Mouse (Mus musculus): ENCODE data around the gene Amotl2.
"Not testable (repeated sequence)": the region's sequence is repeated elsewhere in the genome, so short reads cannot be mapped to it uniquely, and the experiment has no call there.

The Amotl2 gene

DNA sequence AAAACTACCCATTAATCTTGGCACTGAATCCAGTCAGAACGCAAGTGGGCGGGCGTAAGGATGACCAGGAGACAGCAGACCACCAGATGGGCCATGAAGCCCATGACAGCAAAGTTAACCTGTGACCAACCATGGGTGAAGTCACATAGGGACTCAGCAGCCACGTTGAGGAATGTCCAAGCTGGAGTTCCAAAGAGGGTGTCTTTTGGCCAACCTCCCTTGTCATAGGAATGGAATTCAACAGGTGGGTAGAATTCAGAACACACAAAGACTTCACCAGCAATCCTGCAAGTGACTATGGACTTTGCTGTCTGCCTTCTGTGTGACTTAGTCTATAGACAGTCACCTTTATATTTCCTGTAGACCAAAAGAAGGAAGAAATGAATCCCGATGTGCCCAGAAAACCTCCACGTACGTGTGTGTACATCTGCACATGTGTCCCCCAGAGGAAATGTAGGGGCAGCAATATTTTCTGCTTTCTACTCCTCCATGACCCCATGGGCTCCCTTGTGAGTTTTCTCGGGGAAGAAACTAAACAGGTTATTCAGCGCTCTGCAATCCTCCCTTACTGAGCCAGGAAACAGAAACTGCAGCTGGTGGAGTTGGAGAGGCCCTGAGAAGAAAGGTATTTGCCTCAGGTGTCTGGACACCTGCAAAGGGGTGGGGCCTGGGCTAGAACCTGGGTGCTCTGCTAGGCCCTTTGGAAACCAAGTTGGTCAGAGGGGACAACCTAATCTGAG, 17.7 kb downstream of the Amotl2 start:
- DNase-seq (ENCODE audit: low read depth, low spot score) = no peak

GRCm38 (mm10) chr9:102734739-102735075, 18.2 kb downstream of the Amotl2 start:
- DNase-seq (ENCODE audit: low read depth, low spot score) = no peak

DNA sequence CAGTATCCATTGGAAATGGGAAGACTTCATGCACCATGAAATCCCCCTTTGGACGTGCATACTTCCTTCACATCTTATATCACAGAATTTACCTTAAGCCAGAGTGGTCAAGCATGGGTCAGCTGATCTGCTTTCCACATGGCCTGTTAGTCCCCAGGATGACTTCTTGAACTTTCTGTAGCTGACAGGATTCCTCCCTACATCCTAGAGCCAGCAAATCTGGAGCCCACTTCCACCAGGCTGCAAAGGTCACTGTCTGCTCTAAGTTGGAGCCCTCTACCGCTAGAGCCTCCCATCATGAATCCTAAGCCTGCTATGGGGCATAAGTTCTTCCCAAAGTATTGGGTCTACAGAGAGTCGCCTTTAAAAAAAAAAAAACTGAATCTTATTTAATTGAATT, 18.8 kb downstream of the Amotl2 start:
- no peak for DNase-seq (ENCODE audit: low read depth, low spot score)

GRCm38 (mm10) chr9:102735996-102736395, 19.5 kb downstream of the Amotl2 start:
- no peak for DNase-seq (ENCODE audit: low read depth, low spot score)

DNA sequence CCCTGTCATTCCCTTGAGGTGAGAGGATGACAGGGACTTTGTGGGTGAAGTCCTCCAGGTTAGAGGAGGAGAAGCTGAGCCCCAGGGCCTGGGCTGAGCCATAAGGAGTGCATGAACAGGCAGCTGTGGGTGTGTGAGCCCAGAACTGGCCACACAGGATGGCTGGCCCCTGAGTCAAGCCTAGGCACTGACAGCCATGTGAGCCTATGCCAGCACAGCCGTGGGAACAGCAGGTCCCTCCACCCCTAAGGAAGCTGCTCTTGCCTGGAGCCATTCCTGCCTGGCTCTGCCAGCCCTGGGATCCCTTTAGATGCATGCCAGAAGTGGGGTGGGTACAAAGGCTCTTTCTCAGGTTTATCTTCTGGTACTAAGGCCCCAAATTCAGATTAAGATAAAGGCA, 20.9 kb downstream of the Amotl2 start:
- no peak for DNase-seq (ENCODE audit: low read depth, low spot score)

GRCm38 (mm10) chr9:102746753-102747152, 30.3 kb downstream of the Amotl2 start:
- DNase-seq (ENCODE audit: low read depth, low spot score) = no peak

DNA sequence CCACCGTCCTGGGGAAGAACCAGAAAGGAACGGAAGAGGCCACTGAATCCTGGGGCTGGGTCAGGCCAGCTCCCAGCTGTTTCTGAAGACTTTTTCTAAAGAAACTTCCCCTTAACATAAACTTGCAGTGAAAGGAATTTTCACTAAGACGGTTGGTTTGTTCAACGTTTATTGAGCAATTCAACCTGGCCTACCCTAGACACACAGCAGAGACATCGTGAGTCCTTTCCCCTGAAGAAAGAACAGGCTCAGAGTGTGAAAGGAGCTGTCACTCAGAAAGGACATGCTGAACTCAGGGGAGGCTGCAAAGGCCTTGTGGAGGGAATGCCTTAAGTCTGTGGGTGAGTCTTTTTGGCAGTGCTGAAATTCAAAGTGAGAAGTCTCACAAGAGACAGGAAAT, 31.4 kb downstream of the Amotl2 start:
- DNase-seq (ENCODE audit: low read depth, low spot score) = no peak

DNA sequence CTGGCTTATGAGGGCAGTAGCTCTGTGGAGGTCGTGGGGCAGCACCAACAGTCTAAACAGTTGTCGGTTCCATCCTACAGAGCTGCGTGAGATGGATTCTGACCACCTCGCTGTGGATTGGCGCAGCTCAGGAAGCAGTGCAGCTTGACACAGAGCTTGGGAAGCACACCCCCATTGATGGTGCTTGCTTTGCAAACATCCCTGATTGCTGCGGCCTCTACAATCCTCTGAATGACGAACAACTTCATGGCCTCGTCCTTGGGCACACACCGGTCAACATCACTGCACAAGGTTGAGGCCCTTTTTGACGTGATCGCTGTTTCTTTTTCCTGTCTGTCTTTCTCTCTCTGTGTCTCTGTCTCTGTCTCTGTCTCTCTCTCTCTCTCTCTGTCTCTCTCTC, 32.7 kb downstream of the Amotl2 start:
- DNase-seq (ENCODE audit: low read depth, low spot score) = no peak

DNA sequence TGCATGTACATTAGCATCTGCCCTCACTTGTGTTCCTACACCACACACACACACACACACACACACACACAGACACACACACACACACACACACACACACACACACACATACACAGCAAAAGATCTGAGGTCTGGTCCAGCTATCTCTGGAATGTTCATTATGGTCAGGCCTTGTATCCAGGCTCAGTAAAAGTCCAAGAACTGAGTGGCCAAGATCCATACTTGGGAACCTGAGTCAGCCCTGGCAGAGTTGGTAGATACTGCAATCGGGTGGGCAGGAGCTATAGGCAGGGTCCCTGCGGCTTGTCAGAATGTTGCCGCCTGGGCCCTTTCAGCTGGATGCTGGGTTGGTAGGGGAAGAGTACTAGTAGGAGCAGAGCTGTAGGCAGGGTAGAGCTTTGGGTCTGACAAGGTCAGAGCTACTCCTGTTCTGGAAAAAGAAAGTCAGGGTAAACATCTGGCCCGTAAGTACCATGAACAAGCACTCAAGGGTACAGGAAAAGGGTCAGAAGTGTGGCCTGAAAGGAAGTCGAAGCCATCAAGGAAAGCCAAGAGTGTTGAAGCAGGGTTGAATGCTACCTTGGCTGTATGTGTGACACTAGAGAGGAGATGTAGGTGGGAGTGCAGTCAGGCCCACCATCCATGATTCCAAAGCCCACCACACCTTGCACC, 35.3 kb downstream of the Amotl2 start:
- no peak for DNase-seq (ENCODE audit: low read depth, low spot score)

GRCm38 (mm10) chr9:102753299-102753698, 36.8 kb downstream of the Amotl2 start:
- DNase-seq (ENCODE audit: low read depth, low spot score) = no peak

GRCm38 (mm10) chr9:102755161-102755560, 38.7 kb downstream of the Amotl2 start:
- no peak for DNase-seq (ENCODE audit: low read depth, low spot score)

GRCm38 (mm10) chr9:102755591-102756270, 39.3 kb downstream of the Amotl2 start:
- no peak for DNase-seq (ENCODE audit: low read depth, low spot score)

GRCm38 (mm10) chr9:102756352-102756751, 39.9 kb downstream of the Amotl2 start:
- no peak for DNase-seq (ENCODE audit: low read depth, low spot score)

- no peak for DNase-seq (ENCODE audit: low read depth, low spot score)
Observed at GRCm38 (mm10) chr9:102758851-102759250, 42.4 kb downstream of the Amotl2 start.

GRCm38 (mm10) chr9:102759581-102760001, 43.1 kb downstream of the Amotl2 start:
- DNase-seq (ENCODE audit: low read depth, low spot score) = no peak

DNA sequence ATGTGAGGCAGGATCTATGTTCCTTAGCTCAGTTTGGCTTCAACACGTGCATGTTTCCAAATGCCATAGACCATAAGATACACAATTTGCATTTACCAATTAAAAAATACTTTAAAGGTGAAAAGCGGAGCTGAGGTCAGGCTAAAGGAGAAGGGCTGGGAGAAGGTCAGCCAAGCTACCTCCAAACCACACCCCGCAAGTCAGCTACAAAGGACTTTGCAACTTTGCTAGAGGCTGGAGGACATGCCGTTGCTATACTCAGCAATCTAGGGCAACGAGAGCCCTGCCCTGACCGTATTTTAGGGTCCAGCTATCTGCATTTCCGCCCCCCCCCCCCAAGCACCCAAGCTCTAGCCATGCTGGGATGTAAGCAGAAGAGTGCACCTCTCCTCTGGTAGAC, 45.1 kb downstream of the Amotl2 start:
- DNase-seq (ENCODE audit: low read depth, low spot score) = no peak

DNA sequence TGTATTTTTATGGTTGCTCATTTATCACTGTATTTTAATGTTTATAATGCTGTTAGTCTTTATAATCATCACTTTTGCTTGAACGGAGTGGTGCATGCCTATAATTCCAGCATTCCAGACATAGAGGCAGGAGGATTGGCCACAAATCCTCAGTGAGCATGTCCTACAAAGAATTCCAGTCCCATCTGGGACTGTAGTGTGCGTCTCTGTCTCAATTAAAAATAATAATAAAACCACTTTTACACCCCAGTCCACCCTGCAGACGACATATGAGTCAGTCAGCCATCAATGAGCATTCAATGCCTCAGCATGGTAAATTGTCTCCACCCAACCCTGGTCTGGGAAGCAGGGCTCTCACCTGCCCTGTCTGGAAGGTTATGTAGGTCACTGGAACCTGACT, 46.4 kb downstream of the Amotl2 start:
- no peak for DNase-seq (ENCODE audit: low read depth, low spot score)

DNA sequence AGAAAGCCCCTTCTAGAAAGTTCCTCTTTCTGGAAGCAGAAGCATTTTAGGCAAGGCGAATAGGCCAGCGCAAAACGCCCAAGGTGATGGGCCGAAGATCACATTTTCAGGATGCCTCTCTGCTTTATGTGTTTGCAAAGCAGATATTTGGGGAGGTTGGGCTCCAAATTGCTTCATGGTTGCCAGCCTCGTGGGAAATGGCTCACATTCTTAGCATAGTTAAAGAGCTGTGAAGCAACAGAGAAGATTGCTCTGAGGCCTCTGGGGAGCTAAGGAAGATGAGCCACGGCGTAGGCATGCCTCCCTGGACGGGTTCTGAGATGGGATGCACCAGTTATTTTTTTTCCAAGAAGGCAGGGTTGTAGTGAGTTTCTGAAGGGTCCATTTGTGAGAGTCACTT, 47.0 kb downstream of the Amotl2 start:
- DNase-seq (ENCODE audit: low read depth, low spot score) = no peak

DNA sequence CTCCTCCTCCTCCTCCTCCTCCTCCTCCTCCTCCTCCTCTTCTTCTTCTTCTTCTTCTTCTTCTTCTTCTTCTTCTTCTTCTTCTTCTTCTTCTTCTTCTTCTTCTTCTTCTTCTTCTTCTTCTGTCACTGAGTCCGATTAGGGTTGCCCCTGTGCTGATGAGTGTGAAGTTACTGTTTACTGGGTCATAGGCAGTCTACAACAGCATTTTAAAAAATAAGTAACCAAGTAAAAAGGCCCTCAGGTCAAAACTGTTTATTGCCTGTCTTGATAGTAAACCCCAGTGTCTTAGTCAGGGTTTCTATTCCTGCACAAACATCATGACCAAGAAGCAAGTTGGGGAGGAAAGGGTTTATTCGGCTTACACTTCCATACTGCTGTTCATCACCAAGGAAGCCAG, 48.1 kb downstream of the Amotl2 start:
- not testable (repeated sequence) for DNase-seq (ENCODE audit: low read depth, low spot score)

GRCm38 (mm10) chr9:102766741-102767140, 50.3 kb downstream of the Amotl2 start:
- no peak for DNase-seq (ENCODE audit: low read depth, low spot score)

GRCm38 (mm10) chr9:102769257-102769656, 52.8 kb downstream of the Amotl2 start:
- no peak for DNase-seq (ENCODE audit: low read depth, low spot score)

- DNase-seq (ENCODE audit: low read depth, low spot score) = no peak
Observed at GRCm38 (mm10) chr9:102770190-102770589, 53.7 kb downstream of the Amotl2 start.
